Mouse (Mus musculus) heart, embryonic 14.5 days (tissue): ENCODE results near the gene Actr5. TPM values are rescaled to one million over a fixed set of nuclear protein-coding genes. Genes with fewer than 3 reads are reported as not detected.

ENCODE experiments used
- ATAC-seq: fragments of 200-750 bp; cut with Nextera tagmentation; 2 replicates; pipeline ENCODE4 v1.8.0; 2017; ENCODE audit warnings: low read depth, moderate TSS enrichment; ENCODE audit not compliant: insufficient number of reproducible peaks, insufficient read depth, low FRiP score
- H3K27ac ChIP-seq, 2 experiments: fragments of 200-500 bp in 1 of 2; fragments of 300-500 bp in 1 of 2; sonication (generic) in 1 of 2; replicated peaks in 1 of 2; 2 replicates each; pipeline ENCODE4 v1.5.1; 2012 to 2014; ENCODE audit warnings: low read depth in 2 of 2, low read length in 2 of 2, control low read depth in 1 of 2, mild to moderate bottlenecking in 1 of 2, mixed read lengths in 1 of 2; ENCODE audit not compliant: control insufficient read depth in 1 of 2, insufficient read depth in 1 of 2
- H3K27me3 ChIP-seq: fragments of 300-500 bp; sonication (generic); 2 replicates; pipeline ENCODE4 v1.6.1; 2014; ENCODE audit warnings: mild to moderate bottlenecking, low read length, control low read depth; ENCODE audit not compliant: control insufficient read depth, insufficient read depth
- H3K36me3 ChIP-seq: fragments of 300-500 bp; sonication (generic); 2 replicates; pipeline ENCODE4 v1.6.1; 2014; ENCODE audit warnings: mild to moderate bottlenecking, control low read depth, low read length, mixed read lengths; ENCODE audit not compliant: control insufficient read depth, insufficient read depth
- H3K4me1 ChIP-seq, 2 experiments: fragments of 200-500 bp in 1 of 2; fragments of 300-500 bp in 1 of 2; sonication (generic) in 1 of 2; 2 replicates each; pipeline ENCODE4 v1.6.1; 2012 to 2014; ENCODE audit warnings: low read length in 2 of 2, control low read depth in 1 of 2, mixed read lengths in 1 of 2; ENCODE audit not compliant: control insufficient read depth in 2 of 2, insufficient read depth in 2 of 2
- H3K4me2 ChIP-seq: fragments of 300-500 bp; sonication (generic); 2 replicates; pipeline ENCODE4 v1.6.1; 2014; ENCODE audit warnings: mild to moderate bottlenecking, low read length
- H3K4me3 ChIP-seq, 2 experiments: fragments of 200-500 bp in 1 of 2; fragments of 300-500 bp in 1 of 2; sonication (generic) in 1 of 2; 2 replicates each; pipeline ENCODE4 v1.5.1; 2012 to 2014; ENCODE audit warnings: low read length in 2 of 2, mild to moderate bottlenecking in 2 of 2, control low read depth in 1 of 2, low read depth in 1 of 2, moderate library complexity in 1 of 2; ENCODE audit not compliant: control insufficient read depth in 1 of 2, insufficient read depth in 1 of 2
- H3K9ac ChIP-seq: fragments of 300-500 bp; sonication (generic); 2 replicates; pipeline ENCODE4 v1.6.1; 2014; ENCODE audit warnings: mild to moderate bottlenecking, low read length
- H3K9me3 ChIP-seq: fragments of 300-500 bp; sonication (generic); 2 replicates; pipeline ENCODE4 v1.6.1; 2016; ENCODE audit warnings: low read length, control low read depth; ENCODE audit not compliant: control insufficient read depth
- WGBS: fragments of 180-500 bp; shearing (Covaris S2); extraction: QIAGEN DNeasy Blood & Tissue Kit; methylation state at CpG from one replicate; pipeline ENCODE4 v1.1.7; 2014; 5-methylcytosine and 5-hydroxymethylcytosine counted together
- polyA plus RNA-seq: library from polyadenylated mRNA; unstranded; fragments of >200 nt; fragmentation: Nextera tagmentation; extraction: Ambion mirVana; gene quantifications from 2 replicates; pipeline ENCODE4 v1.2.1, GENCODE M21; 2014

Actr5 gene
- polyA plus RNA-seq, 1 experiment from 2014 or later, result 8.6 TPM

- Histone ChIP-seq H3K27ac (no peak overlapping the region), H3K9me3 (no peaks in the 10 kb centered on the region), H3K4me2 (peak overlapping the region; percentile 38), H3K9ac (no peak overlapping the region), H3K27me3 (peaks cover 95% of the 10 kb centered on the region), H3K36me3 (no peaks in the 10 kb centered on the region), H3K4me3 (peak overlapping the region in 1 of 2 experiments; percentile 14; a peak in 2 of 4 replicates), H3K4me1 (peaks cover 0 to 12% of the 10 kb centered on the region in 2 experiments; a peak in 2 of 4 replicates)
- no peak for ATAC-seq
- WGBS, result 2% methylated on average over 24 of the region's 24 CpGs
These were observed 9.5 kb upstream of the Actr5 start for GRCm38 (mm10) chr2:158615161-158615680.

DNA sequence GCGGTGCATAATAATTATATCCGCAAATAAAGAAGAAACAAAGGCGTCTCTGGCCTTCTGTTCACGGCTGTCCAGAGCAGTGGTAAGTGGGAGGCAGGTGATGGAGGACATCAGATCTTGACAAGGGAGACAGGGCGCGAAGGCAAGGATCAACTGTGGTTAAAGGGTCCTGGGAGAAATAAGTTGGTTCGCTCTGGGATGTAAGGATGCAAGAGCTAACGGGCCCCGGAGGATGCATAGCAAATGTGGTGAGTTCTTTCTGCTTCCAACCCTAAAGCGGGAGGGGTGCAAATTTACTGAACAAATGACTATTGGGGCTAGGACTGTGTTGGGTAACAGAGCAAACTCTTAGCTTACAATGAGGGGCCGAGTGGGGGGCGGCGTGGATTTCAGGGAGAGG lies 9.0 kb upstream of the Actr5 start:
- no peak for ATAC-seq
- peaks cover 90% of the 10 kb centered on the region for H3K27me3 ChIP-seq
- no peaks in the 10 kb centered on the region for H3K36me3 ChIP-seq
- no peak overlapping the region for H3K4me2 ChIP-seq
- H3K9me3 ChIP-seq, result no peaks in the 10 kb centered on the region
- WGBS, result 3% methylated on average over 13 of the region's 13 CpGs
- H3K4me1 ChIP-seq, result peaks cover 0 to 10% of the 10 kb centered on the region in 2 experiments; a peak in 2 of 4 replicates
- H3K9ac ChIP-seq, result no peak overlapping the region
- no peak overlapping the region for H3K4me3 ChIP-seq
- no peak overlapping the region for H3K27ac ChIP-seq

GRCm38 (mm10) chr2:158616296-158616695 lies 8.4 kb upstream of the Actr5 start:
- Histone ChIP-seq H3K4me1 (0 out of 4 replicates have a peak, but pooled peaks cover 0 to 7% of the 10 kb centered on the region in 2 experiments), H3K9ac (no peak overlapping the region), H3K36me3 (no peaks in the 10 kb centered on the region), H3K27ac (no peak overlapping the region), H3K4me3 (no peak overlapping the region), H3K9me3 (no peaks in the 10 kb centered on the region), H3K4me2 (no peak overlapping the region), H3K27me3 (peaks cover 89% of the 10 kb centered on the region)
- WGBS, result 2% methylated on average over 12 of the region's 12 CpGs
- no peak for ATAC-seq

GRCm38 (mm10) chr2:158616790-158617189 lies 7.9 kb upstream of the Actr5 start:
- 10% methylated on average over 11 of the region's 11 CpGs for WGBS
- Histone ChIP-seq H3K4me1 (0 out of 4 replicates have a peak, but pooled peaks cover 0 to 7% of the 10 kb centered on the region in 2 experiments), H3K9me3 (no peaks in the 10 kb centered on the region), H3K9ac (no peak overlapping the region), H3K27ac (no peak overlapping the region), H3K36me3 (no peaks in the 10 kb centered on the region), H3K27me3 (peaks cover 86% of the 10 kb centered on the region), H3K4me2 (no peak overlapping the region), H3K4me3 (no peak overlapping the region)
- no peak for ATAC-seq

- WGBS, result 2% methylated on average over 27 of the region's 44 CpGs
- Histone ChIP-seq H3K27ac (peak overlapping the region; percentile 71 to 89; a peak in 3 of 4 replicates), H3K4me2 (peak overlapping the region; percentile 80), H3K4me3 (peak overlapping the region; percentile 68 to 83), H3K36me3 (peaks cover 39% of the 10 kb centered on the region), H3K27me3 (0 out of 2 replicates have a peak, but pooled peaks cover 7% of the 10 kb centered on the region), H3K4me1 (peaks cover 3 to 8% of the 10 kb centered on the region in 2 experiments; a peak in 2 of 4 replicates), H3K9me3 (no peaks in the 10 kb centered on the region), H3K9ac (peak overlapping the region; percentile 80)
- ATAC-seq, result peak; percentile 58
These were observed 543 bp downstream of the Actr5 start for GRCm38 (mm10) chr2:158625231-158625630.

- Histone ChIP-seq H3K36me3 (peaks cover 44% of the 10 kb centered on the region), H3K4me2 (peak overlapping the region; percentile 80), H3K27me3 (0 out of 2 replicates have a peak, but pooled peaks cover 7% of the 10 kb centered on the region), H3K9me3 (no peaks in the 10 kb centered on the region), H3K4me1 (peaks cover 3 to 8% of the 10 kb centered on the region in 2 experiments; a peak in 2 of 4 replicates), H3K27ac (no peak overlapping the region), H3K4me3 (peak overlapping the region; percentile 68 to 83), H3K9ac (peak overlapping the region; percentile 80)
- ATAC-seq, result no peak
- WGBS, result 26% methylated on average over 8 of the region's 8 CpGs
These were observed 1.0 kb downstream of the Actr5 start for GRCm38 (mm10) chr2:158625697-158626096.

DNA sequence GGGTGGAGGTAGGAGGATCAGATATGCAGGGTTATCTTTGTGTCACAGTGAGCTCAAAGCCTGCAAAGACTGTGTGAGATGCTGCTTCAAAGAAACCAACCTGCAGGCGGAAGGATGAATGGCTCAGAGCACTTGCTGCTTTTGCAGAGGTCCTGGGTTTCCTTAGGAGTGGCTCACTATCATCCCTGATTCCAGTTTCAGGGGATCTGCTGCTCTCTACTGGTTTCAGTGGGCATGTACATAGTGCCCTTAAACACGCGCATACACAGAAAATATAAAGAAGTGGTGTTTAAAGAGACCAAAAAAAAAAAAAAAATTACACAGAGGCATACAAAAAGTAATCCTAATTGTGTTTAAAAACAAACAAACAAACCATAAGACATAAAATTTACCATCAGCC lies 4.2 kb downstream of the Actr5 start:
- H3K9me3 ChIP-seq, result no peaks in the 10 kb centered on the region
- 70% methylated on average over 3 of the region's 3 CpGs for WGBS
- H3K4me3 ChIP-seq, result no peak overlapping the region
- H3K4me2 ChIP-seq, result no peak overlapping the region
- no peak overlapping the region for H3K9ac ChIP-seq
- peaks cover 75% of the 10 kb centered on the region for H3K36me3 ChIP-seq
- H3K4me1 ChIP-seq, result peaks cover 3 to 8% of the 10 kb centered on the region in 2 experiments; a peak in 2 of 4 replicates
- no peaks in the 10 kb centered on the region for H3K27me3 ChIP-seq
- H3K27ac ChIP-seq, result no peak overlapping the region
- ATAC-seq, result no peak

DNA sequence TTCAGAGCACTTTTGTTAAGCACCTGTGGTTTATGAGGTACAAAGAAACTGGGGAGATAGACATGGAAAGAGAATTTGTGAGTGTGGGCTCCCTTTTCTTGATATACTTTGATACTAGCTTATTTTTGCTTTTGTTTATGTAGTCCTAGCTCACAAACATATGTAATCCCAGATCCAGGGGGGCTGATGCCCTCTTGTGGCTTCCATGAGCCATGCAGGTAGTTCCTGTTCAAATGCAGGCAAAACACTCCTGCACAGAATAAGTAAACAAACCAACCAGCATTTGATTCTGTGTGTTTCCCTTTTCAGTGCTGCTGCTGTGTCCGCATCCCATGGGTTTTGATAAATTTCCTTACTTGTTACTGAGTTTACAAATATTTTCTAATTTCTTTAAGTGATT lies 4.7 kb downstream of the Actr5 start:
- H3K9ac ChIP-seq, result no peak overlapping the region
- ATAC-seq, result no peak
- no peak overlapping the region for H3K4me3 ChIP-seq
- H3K27me3 ChIP-seq, result no peaks in the 10 kb centered on the region
- peaks cover 3 to 8% of the 10 kb centered on the region in 2 experiments; a peak in 2 of 4 replicates for H3K4me1 ChIP-seq
- no peak overlapping the region for H3K27ac ChIP-seq
- no peak overlapping the region for H3K4me2 ChIP-seq
- WGBS, result 78% methylated on average over 1 of the region's 1 CpGs
- H3K9me3 ChIP-seq, result no peaks in the 10 kb centered on the region
- H3K36me3 ChIP-seq, result peaks cover 77% of the 10 kb centered on the region
